Mouse (Mus musculus): ENCODE results near the gene Acsm2. TPM values are rescaled to one million over a fixed set of nuclear protein-coding genes. Genes with fewer than 3 reads are reported as not detected.

Gene Acsm2
- polyA plus RNA-seq, 1 experiment: not detected

- TF ChIP-seq POLR2A (IDR thresholded peaks at IDR 0.05; ENCODE audit: borderline replicate concordance, extremely low read depth, insufficient read depth, insufficient read length, poor library complexity, severe bottlenecking): no peak
- no peak for TF ChIP-seq CTCF (IDR thresholded peaks at IDR 0.05; ENCODE audit: borderline replicate concordance, extremely low read depth, insufficient read depth, insufficient read length)
- DNase-seq (ENCODE audit: low read depth): no peak
These were observed 27.0 kb upstream of the Acsm2 start for GRCm38 (mm10) chr7:119527135-119527534.

DNA sequence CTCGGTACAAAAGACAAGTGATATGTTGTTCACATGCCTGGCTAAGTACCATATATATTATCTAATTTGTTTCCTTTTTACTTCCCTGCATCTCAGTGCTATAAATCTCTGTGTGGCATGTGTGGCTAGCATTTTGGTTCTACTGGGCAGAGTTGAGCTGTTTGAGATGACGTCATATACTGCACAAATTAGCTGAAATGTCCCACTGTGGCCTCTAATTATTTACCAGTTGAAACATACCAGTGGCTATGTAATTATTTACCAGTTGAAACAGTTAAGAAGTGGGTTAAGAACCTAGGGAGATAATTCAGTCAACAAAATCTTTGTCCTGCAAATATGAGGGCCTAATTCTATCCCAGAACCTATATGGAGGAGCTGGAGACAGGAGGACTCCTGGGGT, 26.6 kb upstream of the Acsm2 start:
- DNase-seq (ENCODE audit: low read depth): peak; percentile 7
- TF ChIP-seq CTCF (IDR thresholded peaks at IDR 0.05; ENCODE audit: borderline replicate concordance, extremely low read depth, insufficient read depth, insufficient read length) (no peak), POLR2A (IDR thresholded peaks at IDR 0.05; ENCODE audit: borderline replicate concordance, extremely low read depth, insufficient read depth, insufficient read length, poor library complexity, severe bottlenecking) (no peak)

- TF ChIP-seq POLR2A (IDR thresholded peaks at IDR 0.05; ENCODE audit: borderline replicate concordance, extremely low read depth, insufficient read depth, insufficient read length, poor library complexity, severe bottlenecking): no peak
- TF ChIP-seq CTCF (IDR thresholded peaks at IDR 0.05; ENCODE audit: borderline replicate concordance, extremely low read depth, insufficient read depth, insufficient read length): no peak
- DNase-seq (ENCODE audit: low read depth): no peak
These were observed 25.5 kb upstream of the Acsm2 start for GRCm38 (mm10) chr7:119528617-119529016.

GRCm38 (mm10) chr7:119532924-119533323, 21.2 kb upstream of the Acsm2 start:
- DNase-seq (ENCODE audit: low read depth): no peak
- TF ChIP-seq POLR2A (IDR thresholded peaks at IDR 0.05; ENCODE audit: borderline replicate concordance, extremely low read depth, insufficient read depth, insufficient read length, poor library complexity, severe bottlenecking) (no peak), CTCF (IDR thresholded peaks at IDR 0.05; ENCODE audit: borderline replicate concordance, extremely low read depth, insufficient read depth, insufficient read length) (no peak)

- DNase-seq (ENCODE audit: low read depth): no peak
- TF ChIP-seq CTCF (IDR thresholded peaks at IDR 0.05; ENCODE audit: borderline replicate concordance, extremely low read depth, insufficient read depth, insufficient read length) (no peak), POLR2A (IDR thresholded peaks at IDR 0.05; ENCODE audit: borderline replicate concordance, extremely low read depth, insufficient read depth, insufficient read length, poor library complexity, severe bottlenecking) (no peak)
These were observed 19.8 kb upstream of the Acsm2 start for GRCm38 (mm10) chr7:119534389-119534788.

GRCm38 (mm10) chr7:119542445-119542844, 11.7 kb upstream of the Acsm2 start:
- DNase-seq (ENCODE audit: low read depth): no peak
- TF ChIP-seq POLR2A (IDR thresholded peaks at IDR 0.05; ENCODE audit: borderline replicate concordance, extremely low read depth, insufficient read depth, insufficient read length, poor library complexity, severe bottlenecking) (no peak), CTCF (IDR thresholded peaks at IDR 0.05; ENCODE audit: borderline replicate concordance, extremely low read depth, insufficient read depth, insufficient read length) (no peak)

- TF ChIP-seq POLR2A (IDR thresholded peaks at IDR 0.05; ENCODE audit: borderline replicate concordance, extremely low read depth, insufficient read depth, insufficient read length, poor library complexity, severe bottlenecking): no peak
- TF ChIP-seq CTCF (IDR thresholded peaks at IDR 0.05; ENCODE audit: borderline replicate concordance, extremely low read depth, insufficient read depth, insufficient read length): no peak
- no peak for DNase-seq (ENCODE audit: low read depth)
These were observed 8.6 kb upstream of the Acsm2 start for GRCm38 (mm10) chr7:119545572-119545971.

DNA sequence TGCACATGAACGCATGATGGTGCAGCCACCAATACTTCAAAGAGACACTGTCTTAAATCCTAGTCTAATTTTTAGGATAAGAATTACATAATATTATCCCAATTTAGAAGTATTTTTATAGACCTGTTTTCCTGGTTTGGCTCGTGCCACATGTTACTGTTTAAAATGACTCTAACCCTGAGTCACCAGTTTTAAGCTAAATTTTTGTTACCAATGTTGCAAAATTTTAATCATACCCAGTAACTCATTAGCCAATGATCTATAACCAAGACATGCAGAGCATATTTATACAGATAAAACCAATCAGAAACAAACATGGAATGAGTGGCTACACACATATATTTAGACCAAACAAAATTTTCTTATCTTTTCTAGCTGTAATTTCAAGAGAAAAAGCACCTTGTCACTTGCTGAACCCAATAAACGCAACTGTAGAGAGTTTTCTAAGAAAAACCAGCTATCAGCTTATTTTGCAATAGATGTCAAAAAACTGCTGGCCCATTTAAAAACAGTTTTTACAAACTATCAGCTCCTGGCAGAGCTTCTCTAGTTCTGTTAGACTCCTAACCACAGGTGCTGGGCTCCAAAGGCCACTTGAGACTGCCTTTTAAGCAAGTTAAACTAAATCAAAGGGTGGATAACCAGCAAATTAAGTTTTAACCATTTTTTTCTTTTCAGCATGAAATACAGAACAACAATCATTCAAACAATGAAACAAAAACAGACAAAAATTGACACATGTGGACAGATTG, 3.5 kb upstream of the Acsm2 start:
- TF ChIP-seq CTCF (IDR thresholded peaks at IDR 0.05; ENCODE audit: borderline replicate concordance, extremely low read depth, insufficient read depth, insufficient read length) (no peak), POLR2A (IDR thresholded peaks at IDR 0.05; ENCODE audit: borderline replicate concordance, extremely low read depth, insufficient read depth, insufficient read length, poor library complexity, severe bottlenecking) (no peak)
- DNase-seq (ENCODE audit: low read depth): no peak

DNA sequence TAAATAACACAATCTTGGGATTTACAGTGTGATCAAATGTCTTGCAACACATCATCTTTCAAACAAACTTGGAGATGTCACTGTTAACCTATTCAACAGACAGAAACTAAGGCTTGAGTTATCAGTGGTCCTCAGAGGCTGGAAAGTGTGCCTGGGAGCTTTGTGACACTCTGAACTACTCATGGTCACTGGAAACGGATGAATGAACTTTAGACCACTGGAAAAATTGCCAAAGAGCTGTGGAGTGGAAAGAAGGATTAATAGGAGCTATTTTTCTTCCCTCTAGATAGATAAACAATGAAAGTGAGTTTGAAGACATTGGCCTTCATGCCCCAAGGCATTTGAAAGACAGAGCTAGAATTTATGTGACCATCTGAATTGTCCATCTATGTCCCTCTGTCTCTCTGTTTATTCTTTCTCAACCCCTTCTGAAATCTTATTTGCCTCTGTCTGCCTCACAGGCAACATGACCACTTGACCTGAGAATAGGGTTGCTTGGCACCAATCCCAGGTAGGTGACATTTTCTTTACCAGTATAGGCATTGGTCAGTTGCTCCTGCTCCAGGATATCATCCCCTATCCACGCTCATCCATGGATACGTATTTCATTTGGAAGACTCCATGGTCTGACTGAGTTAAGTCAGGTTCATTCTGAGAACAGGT, 5.8 kb downstream of the Acsm2 start:
- no peak for TF ChIP-seq CTCF (IDR thresholded peaks at IDR 0.05; ENCODE audit: borderline replicate concordance, extremely low read depth, insufficient read depth, insufficient read length)
- no peak for TF ChIP-seq POLR2A (IDR thresholded peaks at IDR 0.05; ENCODE audit: borderline replicate concordance, extremely low read depth, insufficient read depth, insufficient read length, poor library complexity, severe bottlenecking)
- no peak for DNase-seq (ENCODE audit: low read depth)

DNA sequence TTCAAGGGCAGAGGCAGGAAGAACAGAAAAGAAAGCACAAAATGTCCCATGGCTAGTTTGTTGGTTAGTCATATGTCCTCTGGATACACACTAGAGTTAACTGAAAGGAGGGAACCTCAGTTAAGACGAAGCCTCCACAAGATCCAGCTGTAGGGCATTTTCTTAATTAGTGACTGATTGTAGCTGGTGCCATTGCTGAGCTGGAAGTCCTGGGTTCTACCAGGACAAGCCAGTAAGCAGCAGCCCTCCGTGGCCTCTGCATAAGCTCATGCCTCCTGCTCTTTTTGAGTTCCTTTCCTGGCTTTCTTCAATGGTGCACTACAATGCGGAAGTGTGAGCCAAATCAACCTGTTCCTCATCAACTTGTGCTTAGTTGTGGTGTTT, 6.3 kb downstream of the Acsm2 start:
- no peak for DNase-seq (ENCODE audit: low read depth)
- TF ChIP-seq POLR2A (IDR thresholded peaks at IDR 0.05; ENCODE audit: borderline replicate concordance, extremely low read depth, insufficient read depth, insufficient read length, poor library complexity, severe bottlenecking): no peak
- no peak for TF ChIP-seq CTCF (IDR thresholded peaks at IDR 0.05; ENCODE audit: borderline replicate concordance, extremely low read depth, insufficient read depth, insufficient read length)

GRCm38 (mm10) chr7:119561441-119561840, 7.3 kb downstream of the Acsm2 start:
- no peak for TF ChIP-seq CTCF (IDR thresholded peaks at IDR 0.05; ENCODE audit: borderline replicate concordance, extremely low read depth, insufficient read depth, insufficient read length)
- no peak for TF ChIP-seq POLR2A (IDR thresholded peaks at IDR 0.05; ENCODE audit: borderline replicate concordance, extremely low read depth, insufficient read depth, insufficient read length, poor library complexity, severe bottlenecking)
- DNase-seq (ENCODE audit: low read depth): no peak

GRCm38 (mm10) chr7:119562476-119562875, 8.3 kb downstream of the Acsm2 start:
- peak; percentile 0 for DNase-seq (ENCODE audit: low read depth)
